Mouse (Mus musculus): ENCODE measurements at regions not wholly inside any gene's neighbourhood (a gene's known extent, or its start where the extent isn't known, plus 50 kb on each side); places are given as distances from the start of the nearest gene placed in this dataset.

DNA sequence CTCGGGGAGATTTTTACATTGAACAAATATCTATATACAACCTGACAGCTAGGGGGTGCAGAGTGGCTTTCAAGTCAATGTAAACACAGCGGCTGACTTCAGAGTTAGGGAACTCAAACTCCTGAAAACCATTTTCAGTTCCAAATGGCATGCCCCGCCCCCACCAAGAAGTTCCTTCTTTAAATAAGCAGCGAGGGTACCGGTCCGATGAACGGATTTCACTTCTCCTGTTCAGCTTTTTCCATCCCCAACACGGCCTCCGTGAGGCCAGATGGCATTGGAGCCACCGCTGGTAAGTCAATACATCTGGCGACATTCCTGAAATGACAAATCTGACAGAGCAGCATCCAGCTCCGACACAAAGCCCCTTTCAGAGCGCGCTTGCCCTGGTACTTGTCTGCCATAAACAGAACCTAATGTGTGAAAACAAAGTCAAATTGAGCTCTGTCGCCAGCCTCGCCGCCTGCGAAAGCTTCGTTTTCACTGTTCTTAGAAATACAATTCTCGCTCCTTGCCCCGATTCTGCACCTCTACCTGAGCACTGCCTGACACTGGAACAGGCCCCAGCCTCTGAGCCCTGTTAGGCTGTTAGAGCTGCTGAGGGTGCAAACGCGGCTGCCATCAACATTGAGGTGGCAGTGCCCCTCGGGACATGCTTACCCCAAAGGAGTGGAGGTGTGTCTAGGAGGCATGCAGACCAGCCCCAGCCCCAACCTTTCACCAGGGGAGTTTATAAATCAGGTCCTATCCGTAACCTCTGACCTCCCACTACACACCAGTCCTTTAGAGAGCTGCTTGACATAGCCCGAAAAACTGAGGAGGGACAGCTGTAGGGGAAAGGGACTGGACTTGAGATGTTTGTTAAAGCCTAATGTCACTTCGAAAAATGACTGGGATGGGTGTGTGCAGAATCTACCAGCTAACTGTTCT is 446.0 kb downstream of the Ate1 start:
- no peak for TF ChIP-seq CTCF (IDR thresholded peaks at IDR 0.05; ENCODE audit: borderline replicate concordance, insufficient read depth, low read length)
- TF ChIP-seq POLR2A (IDR thresholded peaks at IDR 0.05; ENCODE audit: low read depth, low read length): no peak

Data from embryonic fibroblast, embryonic 13.5 days (primary cell).